Comparison of ENCODE assay signal across 17 mouse cellular contexts in genomic region chr12:73905041-73905440, GRCm38 (mm10). TPM values are rescaled to one million over a fixed set of nuclear protein-coding genes. Genes with fewer than 3 reads are reported as not detected.
DNase-seq lines count a peak whose midpoint lies in the region; ATAC-seq and TF ChIP-seq lines count a peak whose summit lies in the region.
"Had no signal": no experiment of that assay in that cellular context is flagged by ENCODE, and none has a peak within 500 bp of the region (broad histone marks: within the 10 kb centered on the region; RNA-seq: fewer than 3 reads in every experiment).

No protein-coding gene starts in this region.

- H3K36me3 ChIP-seq in kidney, embryonic 14.5 days (ENCODE audit: control insufficient read depth, insufficient read depth, low read length) = no peaks in the 10 kb centered on the region
- no peaks in the 10 kb centered on the region for H3K36me3 ChIP-seq in lung, postnatal 0 days (ENCODE audit: insufficient read depth, low read length)
- H3K36me3 ChIP-seq in hindbrain, embryonic 11.5 days (ENCODE audit: control insufficient read depth, insufficient read depth, low read length) = no peaks in the 10 kb centered on the region
- H3K36me3 ChIP-seq: embryonic facial prominence, embryonic 13.5 days; limb, embryonic 13.5 days; lung, embryonic 15.5 days; midbrain, embryonic 10.5 days; neural tube, embryonic 15.5 days had no signal

- no peaks in the 10 kb centered on the region for H3K27me3 ChIP-seq in kidney, embryonic 14.5 days (ENCODE audit: control insufficient read depth, insufficient read depth, low read length)
- H3K27me3 ChIP-seq in lung, postnatal 0 days (replicated peaks; ENCODE audit: insufficient read depth, low read length) = no peaks in the 10 kb centered on the region
- H3K27me3 ChIP-seq in hindbrain, embryonic 11.5 days (ENCODE audit: control insufficient read depth, insufficient read depth, low read length) = no peaks in the 10 kb centered on the region
- H3K27me3 ChIP-seq: embryonic facial prominence, embryonic 13.5 days; limb, embryonic 13.5 days; lung, embryonic 15.5 days; neural tube, embryonic 15.5 days; Patski had no signal

- no peak overlapping the region for H3K27ac ChIP-seq in kidney, embryonic 14.5 days (ENCODE audit: low read depth, low read length)
- H3K27ac ChIP-seq in lung, postnatal 0 days (ENCODE audit: low read length) = no peak overlapping the region
- H3K27ac ChIP-seq in hindbrain, embryonic 11.5 days (ENCODE audit: low read depth, low read length) = no peak overlapping the region
- H3K27ac ChIP-seq: embryonic facial prominence, embryonic 13.5 days; hindbrain, embryonic 14.5 days; limb, embryonic 13.5 days; lung, embryonic 15.5 days; midbrain, embryonic 10.5 days; neural tube, embryonic 15.5 days had no signal

- H3K4me3 ChIP-seq in kidney, embryonic 14.5 days (ENCODE audit: low read length) = no peak overlapping the region
- H3K4me3 ChIP-seq in lung, postnatal 0 days (ENCODE audit: low read depth, low read length) = no peak overlapping the region
- H3K4me3 ChIP-seq in hindbrain, embryonic 11.5 days (ENCODE audit: low read depth, low read length) = no peak overlapping the region
- H3K4me3 ChIP-seq: embryonic facial prominence, embryonic 13.5 days; limb, embryonic 13.5 days; lung, embryonic 15.5 days; midbrain, embryonic 10.5 days; neural tube, embryonic 15.5 days had no signal

- H3K9me3 ChIP-seq in kidney, embryonic 14.5 days (ENCODE audit: control insufficient read depth, low read length) = no peaks in the 10 kb centered on the region
- H3K9me3 ChIP-seq in lung, postnatal 0 days (ENCODE audit: low read length) = no peaks in the 10 kb centered on the region
- H3K9me3 ChIP-seq in hindbrain, embryonic 11.5 days (ENCODE audit: control insufficient read depth, low read length) = no peaks in the 10 kb centered on the region
- H3K9me3 ChIP-seq: embryonic facial prominence, embryonic 13.5 days; limb, embryonic 13.5 days; lung, embryonic 15.5 days; midbrain, embryonic 10.5 days; neural tube, embryonic 15.5 days had no signal

- peak; percentile 65 for DNase-seq in kidney, adult 11 months
- DNase-seq in lung, postnatal 0 days (ENCODE audit: low spot score) = peak; percentile 54
- DNase-seq in lung, postnatal 25 days (ENCODE audit: low spot score) = no peak
- DNase-seq in adipocyte (ENCODE audit: low spot score) = peak; percentile 82
- DNase-seq in yolk sac, embryonic 10.5 days (ENCODE audit: low spot score) = peak; percentile 75
- DNase-seq in hindbrain, embryonic 11.5 days (ENCODE audit: low spot score) = no peak
- DNase-seq: cerebellum, adult 9-11 months; gastrocnemius, postnatal 14 days; thymus, adult 2 months had no signal

- no peak for ATAC-seq in kidney, embryonic 14.5 days (ENCODE audit: low FRiP score, low TSS enrichment)
- no peak for ATAC-seq in lung, postnatal 0 days
- ATAC-seq in hindbrain, embryonic 11.5 days (ENCODE audit: low FRiP score) = no peak
- ATAC-seq: Patski had no signal

- 24% methylated on average over 2 of the region's 2 CpGs for WGBS in kidney, embryonic 14.5 days
- 34% methylated on average over 2 of the region's 2 CpGs for WGBS in lung, postnatal 0 days
- WGBS in hindbrain, embryonic 11.5 days = 50% methylated on average over 2 of the region's 2 CpGs

- H3K4me1 ChIP-seq in kidney, embryonic 14.5 days (ENCODE audit: control insufficient read depth, insufficient read depth, low read length) = no peaks in the 10 kb centered on the region
- peaks cover 5% of the 10 kb centered on the region; the same call in 1 of the 2 replicates for H3K4me1 ChIP-seq in lung, postnatal 0 days (ENCODE audit: insufficient read depth, low read depth, low read length)
- no peaks in the 10 kb centered on the region for H3K4me1 ChIP-seq in hindbrain, embryonic 11.5 days (replicated peaks; ENCODE audit: control insufficient read depth, insufficient read depth, low read length)

- H3K4me2 ChIP-seq in kidney, embryonic 14.5 days (replicated peaks; ENCODE audit: low read depth, low read length) = no peak overlapping the region
- no peak overlapping the region for H3K4me2 ChIP-seq in lung, postnatal 0 days (replicated peaks; ENCODE audit: low read depth, low read length)
- H3K4me2 ChIP-seq in hindbrain, embryonic 11.5 days (replicated peaks; ENCODE audit: low read depth, low read length) = no peak overlapping the region
- H3K4me2 ChIP-seq: embryonic facial prominence, embryonic 13.5 days; hindbrain, embryonic 14.5 days; limb, embryonic 13.5 days; lung, embryonic 15.5 days; neural tube, embryonic 15.5 days had no signal

- no peak overlapping the region for H3K9ac ChIP-seq in kidney, embryonic 14.5 days (ENCODE audit: low read depth, low read length)
- no peak overlapping the region for H3K9ac ChIP-seq in lung, postnatal 0 days (replicated peaks; ENCODE audit: low read depth)
- no peak overlapping the region for H3K9ac ChIP-seq in hindbrain, embryonic 11.5 days (ENCODE audit: low read depth, low read length)
- H3K9ac ChIP-seq: embryonic facial prominence, embryonic 13.5 days; hindbrain, embryonic 14.5 days; limb, embryonic 13.5 days; lung, embryonic 15.5 days; neural tube, embryonic 15.5 days had no signal

- no peak for TF ChIP-seq EP300 in lung, postnatal 0 days (IDR thresholded peaks at IDR 0.05)

- no peak for TF ChIP-seq CTCF in lung, postnatal 0 days (IDR thresholded peaks at IDR 0.05)

RNA-seq across cellular contexts. Expression of gene Hif1a, which starts 3.9 kb away (rescaled TPM):
- 64.9 and 114 TPM in 2 replicates for polyA plus RNA-seq in kidney, embryonic 14.5 days (2014; fragmentation: Nextera tagmentation; extraction: Ambion mirVana)
- polyA plus RNA-seq in lung, postnatal 0 days (2015; fragmentation: Nextera tagmentation; extraction: Ambion mirVana) = 34.6 and 42.7 TPM in 2 replicates
- polyA plus RNA-seq in hindbrain, embryonic 11.5 days (2014; fragmentation: Nextera tagmentation; extraction: Ambion mirVana) = 130 and 139 TPM in 2 replicates

RNA-seq across cellular contexts. Expression of gene Gm49321, which starts 32.4 kb away (rescaled TPM):
- 8.7 and 13.9 TPM in 2 replicates for polyA plus RNA-seq in kidney, embryonic 14.5 days (2014; fragmentation: Nextera tagmentation; extraction: Ambion mirVana)
- polyA plus RNA-seq in lung, postnatal 0 days (2015; fragmentation: Nextera tagmentation; extraction: Ambion mirVana) = 4.3 and 7.2 TPM in 2 replicates
- polyA plus RNA-seq in hindbrain, embryonic 11.5 days (2014; fragmentation: Nextera tagmentation; extraction: Ambion mirVana) = 19.8 and 19.9 TPM in 2 replicates
- polyA plus RNA-seq: thymus, adult 2 months had no signal

RNA-seq across cellular contexts. Expression of gene Snapc1, which starts 59.2 kb away (rescaled TPM):
- 15.1 and 16.1 TPM in 2 replicates for polyA plus RNA-seq in kidney, embryonic 14.5 days (2014; fragmentation: Nextera tagmentation; extraction: Ambion mirVana)
- 9.1 and 9.2 TPM in 2 replicates for polyA plus RNA-seq in lung, postnatal 0 days (2015; fragmentation: Nextera tagmentation; extraction: Ambion mirVana)
- polyA plus RNA-seq in hindbrain, embryonic 11.5 days (2014; fragmentation: Nextera tagmentation; extraction: Ambion mirVana) = 24.1 and 28.3 TPM in 2 replicates

Comparison
In these comparisons a context has a peak if more than half of its experiments do, and no peak if none do; other contexts are left out.
1. DNase-seq: peak in kidney, adult 11 months (single experiment), lung, postnatal 0 days (single experiment), adipocyte (single experiment) and yolk sac, embryonic 10.5 days (single experiment); none in lung, postnatal 25 days (single experiment) and hindbrain, embryonic 11.5 days (single experiment).